Mouse (Mus musculus) heart, embryonic 13.5 days (tissue): Measurements from ENCODE around the gene Tob1. TPM values are rescaled to one million over a fixed set of nuclear protein-coding genes. Genes with fewer than 3 reads are reported as not detected.
A peak's percentile ranks its signal among the peaks of the same experiment; 100 is the strongest.

ENCODE experiments used
- ATAC-seq: fragments of 200-750 bp; cut with Nextera tagmentation; 2 replicates; pipeline ENCODE4 v1.8.0; 2017; ENCODE audit warnings: moderate TSS enrichment; ENCODE audit not compliant: insufficient number of reproducible peaks, low FRiP score, low TSS enrichment; ENCODE audit errors: extremely low read depth
- H3K27ac ChIP-seq: fragments of 300-500 bp; sonication (generic); replicated peaks from 2 replicates; pipeline ENCODE4 v1.5.1; 2015; ENCODE audit warnings: moderate library complexity, mild to moderate bottlenecking, inconsistent platforms
- H3K27me3 ChIP-seq: fragments of 300-500 bp; sonication (generic); replicated peaks from 2 replicates; pipeline ENCODE4 v1.6.1; 2015; ENCODE audit warnings: mild to moderate bottlenecking, inconsistent platforms
- H3K36me3 ChIP-seq: fragments of 300-500 bp; sonication (generic); 2 replicates; pipeline ENCODE4 v1.6.1; 2015; ENCODE audit warnings: mild to moderate bottlenecking, inconsistent platforms
- H3K4me1 ChIP-seq: fragments of 300-500 bp; sonication (generic); 2 replicates; pipeline ENCODE4 v1.6.1; 2015; ENCODE audit warnings: inconsistent platforms
- H3K4me2 ChIP-seq: fragments of 300-500 bp; sonication (generic); 2 replicates; pipeline ENCODE4 v1.6.1; 2015; ENCODE audit warnings: inconsistent platforms, mild to moderate bottlenecking, moderate library complexity
- H3K4me3 ChIP-seq: fragments of 300-500 bp; sonication (generic); 2 replicates; pipeline ENCODE4 v1.5.1; 2015; ENCODE audit warnings: moderate library complexity, mild to moderate bottlenecking, inconsistent platforms
- H3K9ac ChIP-seq: fragments of 300-500 bp; sonication (generic); 2 replicates; pipeline ENCODE4 v1.6.1; 2015; ENCODE audit warnings: inconsistent platforms, mild to moderate bottlenecking, moderate library complexity
- H3K9me3 ChIP-seq: fragments of 300-500 bp; sonication (generic); 2 replicates; pipeline ENCODE4 v1.6.1; 2016; ENCODE audit warnings: inconsistent platforms
- WGBS: fragments of 180-500 bp; shearing (Covaris S2); methylation state at CpG from one replicate; pipeline ENCODE4 v1.1.7; 2015; ENCODE audit warnings: mixed read lengths; 5-methylcytosine and 5-hydroxymethylcytosine counted together
- polyA plus RNA-seq: library from polyadenylated mRNA; unstranded; fragments of >200 nt; fragmentation: Nextera tagmentation; extraction: Ambion mirVana; gene quantifications from 2 replicates; pipeline ENCODE4 v1.2.1, GENCODE M21; 2015

The Tob1 gene
- polyA plus RNA-seq, 1 experiment from 2014 or later: 26.1 TPM

GRCm38 (mm10) chr11:94233405-94233804, 22.2 kb downstream of the Tob1 start:
- WGBS: 64% methylated on average over 6 of the region's 6 CpGs
- Histone ChIP-seq H3K27me3 (no peaks in the 10 kb centered on the region), H3K4me3 (no peak overlapping the region), H3K4me1 (peaks cover 51% of the 10 kb centered on the region), H3K27ac (peak overlapping the region; percentile 16; the same call in 1 of the 2 replicates), H3K9me3 (no peaks in the 10 kb centered on the region), H3K9ac (no peak overlapping the region), H3K4me2 (no peak overlapping the region), H3K36me3 (no peaks in the 10 kb centered on the region)
- no peak for ATAC-seq

DNA sequence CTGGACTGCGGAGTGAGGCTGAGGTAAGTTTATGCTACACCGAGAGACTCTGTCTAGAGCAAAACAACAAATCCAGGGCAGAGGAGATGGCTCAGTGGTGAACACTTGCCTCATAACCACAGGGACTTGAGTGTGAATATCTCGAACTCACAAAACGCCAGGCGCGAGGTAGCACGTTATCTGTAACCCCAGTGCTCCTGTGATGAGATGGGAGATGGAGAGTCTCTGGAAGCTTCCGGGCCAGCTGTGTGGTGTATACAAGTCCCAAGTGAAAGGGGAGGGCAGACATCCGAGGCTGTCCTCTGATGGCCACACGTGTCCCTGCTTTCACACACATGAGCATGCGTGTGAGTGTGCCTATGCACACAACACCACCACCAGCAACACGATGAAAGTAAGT, 23.1 kb downstream of the Tob1 start:
- Histone ChIP-seq H3K36me3 (no peaks in the 10 kb centered on the region), H3K4me3 (no peak overlapping the region), H3K27me3 (no peaks in the 10 kb centered on the region), H3K9ac (0 out of 2 replicates have a peak overlapping the region, but pooled peaks have one; percentile 14), H3K4me2 (no peak overlapping the region), H3K4me1 (peaks cover 41% of the 10 kb centered on the region), H3K27ac (no peak overlapping the region), H3K9me3 (no peaks in the 10 kb centered on the region)
- 78% methylated on average over 12 of the region's 12 CpGs for WGBS
- no peak for ATAC-seq

DNA sequence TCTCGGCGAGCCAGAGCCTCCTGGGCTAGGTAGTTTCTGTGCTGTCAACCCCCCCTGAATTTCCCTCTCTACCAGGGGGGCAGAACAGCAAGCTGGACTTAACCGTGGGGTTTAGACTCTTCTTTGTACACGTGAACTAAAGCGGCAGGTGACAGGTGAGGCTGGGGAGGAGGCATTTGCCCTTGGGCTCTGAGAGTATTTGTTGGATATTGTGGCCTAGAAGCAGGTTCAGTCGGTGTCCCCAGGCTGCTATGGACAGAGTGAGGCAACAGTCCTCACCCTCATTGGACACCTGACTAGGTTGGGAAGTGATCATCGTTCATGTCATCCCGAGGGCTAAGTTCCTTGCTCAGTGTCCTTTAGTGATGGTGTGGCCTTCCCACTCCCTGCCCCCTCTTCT, 23.6 kb downstream of the Tob1 start:
- Histone ChIP-seq H3K9ac (0 out of 2 replicates have a peak overlapping the region, but pooled peaks have one; percentile 14), H3K4me3 (no peak overlapping the region), H3K4me1 (peaks cover 37% of the 10 kb centered on the region), H3K36me3 (no peaks in the 10 kb centered on the region), H3K27me3 (no peaks in the 10 kb centered on the region), H3K4me2 (no peak overlapping the region), H3K27ac (no peak overlapping the region), H3K9me3 (no peaks in the 10 kb centered on the region)
- ATAC-seq: no peak
- whole genome bisulfite sequencing: 88% methylated on average over 8 of the region's 8 CpGs

DNA sequence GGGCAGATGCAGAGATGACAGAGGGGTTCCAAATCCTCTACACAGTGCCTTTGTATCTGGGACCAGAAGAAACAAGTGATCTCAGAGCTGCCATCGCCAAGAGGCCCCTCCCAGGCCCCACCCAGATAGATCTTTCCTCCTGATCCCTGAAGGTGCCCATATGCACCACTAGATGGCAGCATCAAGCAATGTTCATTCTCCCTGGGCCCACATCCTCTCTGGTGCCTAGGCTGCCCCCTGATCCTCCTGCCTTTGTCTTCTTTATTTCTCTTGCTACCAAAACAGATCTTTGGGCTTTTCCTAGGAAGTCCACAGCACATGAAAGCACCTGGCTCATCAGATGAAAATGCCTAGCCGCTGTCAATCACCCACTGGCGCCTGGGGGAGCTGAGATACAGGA, 24.8 kb downstream of the Tob1 start:
- H3K9ac ChIP-seq: no peak overlapping the region
- H3K4me3 ChIP-seq: no peak overlapping the region
- H3K27ac ChIP-seq: no peak overlapping the region; the same call in 1 of the 2 replicates
- no peaks in the 10 kb centered on the region; the same call in 1 of the 2 replicates for H3K27me3 ChIP-seq
- H3K4me2 ChIP-seq: peak overlapping the region; percentile 38
- no peaks in the 10 kb centered on the region for H3K36me3 ChIP-seq
- ATAC-seq: no peak
- peaks cover 27% of the 10 kb centered on the region for H3K4me1 ChIP-seq
- no peaks in the 10 kb centered on the region for H3K9me3 ChIP-seq
- WGBS: 20% methylated on average over 3 of the region's 3 CpGs

DNA sequence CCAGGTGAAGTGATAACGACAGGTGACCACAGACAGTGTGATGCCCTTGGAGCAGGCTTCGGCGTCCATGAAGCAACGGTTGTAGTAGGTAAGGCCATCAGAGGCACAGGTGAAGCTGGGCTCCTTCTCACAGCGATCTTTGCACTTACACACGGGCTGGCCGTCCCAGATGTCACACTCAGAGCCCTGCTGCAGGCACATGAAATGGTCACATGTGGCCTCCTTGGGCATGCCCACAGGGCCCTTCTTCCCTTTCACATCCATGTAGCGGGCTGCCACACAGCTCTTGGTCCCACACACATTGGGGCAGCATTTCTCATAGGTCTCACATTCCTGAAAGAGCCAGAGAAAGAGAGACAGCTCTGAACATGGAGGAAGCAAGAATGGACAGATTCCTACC, 27.5 kb downstream of the Tob1 start:
- H3K9ac ChIP-seq: no peak overlapping the region
- H3K9me3 ChIP-seq: no peaks in the 10 kb centered on the region
- no peaks in the 10 kb centered on the region for H3K36me3 ChIP-seq
- no peak for ATAC-seq
- no peak overlapping the region for H3K4me2 ChIP-seq
- H3K27ac ChIP-seq: no peak overlapping the region
- H3K4me3 ChIP-seq: no peak overlapping the region
- H3K27me3 ChIP-seq: peaks cover 11% of the 10 kb centered on the region
- WGBS: 89% methylated on average over 8 of the region's 8 CpGs
- peaks cover 24% of the 10 kb centered on the region for H3K4me1 ChIP-seq

GRCm38 (mm10) chr11:94239706-94240105, 28.5 kb downstream of the Tob1 start:
- 35% methylated on average over 9 of the region's 9 CpGs for WGBS

GRCm38 (mm10) chr11:94242760-94243421, 31.6 kb downstream of the Tob1 start:
- ATAC-seq: no peak
- peak overlapping the region; percentile 49 for H3K4me3 ChIP-seq
- H3K27me3 ChIP-seq: peaks cover 14% of the 10 kb centered on the region
- peaks cover 39% of the 10 kb centered on the region for H3K4me1 ChIP-seq
- no peaks in the 10 kb centered on the region for H3K9me3 ChIP-seq
- no peaks in the 10 kb centered on the region for H3K36me3 ChIP-seq
- peak overlapping the region; percentile 55 for H3K27ac ChIP-seq
- WGBS: 2% methylated on average over 29 of the region's 29 CpGs
- H3K9ac ChIP-seq: peak overlapping the region; percentile 81
- peak overlapping the region; percentile 79 for H3K4me2 ChIP-seq

More at GRCm38 (mm10) chr11:94239706-94240105, 28.5 kb downstream of the Tob1 start:
- H3K4me2 ChIP-seq: no peak overlapping the region
- no peak overlapping the region for H3K9ac ChIP-seq
- peaks cover 22% of the 10 kb centered on the region for H3K4me1 ChIP-seq
- H3K27me3 ChIP-seq: peaks cover 11% of the 10 kb centered on the region
- H3K4me3 ChIP-seq: no peak overlapping the region
- H3K27ac ChIP-seq: no peak overlapping the region
- no peak for ATAC-seq
- no peaks in the 10 kb centered on the region for H3K9me3 ChIP-seq
- H3K36me3 ChIP-seq: no peaks in the 10 kb centered on the region

DNA sequence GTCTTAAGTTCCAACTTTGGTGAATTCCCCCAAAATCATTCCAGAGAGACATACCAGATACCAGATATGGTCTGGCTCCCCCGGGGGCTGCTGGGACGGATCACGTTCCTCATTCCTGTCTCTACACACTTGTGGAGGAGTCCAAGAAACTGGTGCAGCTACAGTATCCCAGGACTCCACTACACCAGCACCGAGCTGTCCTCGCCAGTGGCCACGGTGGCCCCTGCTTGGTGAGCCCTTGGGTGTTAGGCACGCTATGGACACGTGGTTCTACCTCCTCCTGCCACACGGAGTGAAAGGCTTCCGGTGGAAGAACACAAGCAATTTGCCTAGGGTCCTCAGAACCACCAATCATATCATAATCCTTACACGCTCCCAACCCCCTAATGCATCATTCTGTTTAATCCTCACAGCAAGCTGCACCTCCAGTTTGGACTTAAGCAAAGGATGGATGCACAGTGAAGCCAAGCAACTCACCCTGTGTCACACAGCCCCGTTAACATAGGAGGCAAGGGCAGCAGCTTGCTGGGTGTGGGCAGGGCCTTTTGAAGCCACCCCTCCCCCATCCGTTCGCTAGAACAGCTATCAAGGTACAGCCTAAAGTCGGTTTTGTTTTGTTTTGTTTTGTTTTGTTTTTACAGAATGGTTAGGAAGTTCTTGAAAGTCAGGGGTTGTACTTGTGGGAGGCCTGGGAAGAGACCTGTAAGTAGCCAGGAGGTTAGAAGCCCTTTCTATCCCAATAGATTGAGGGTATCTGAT, 32.3 kb downstream of the Tob1 start:
- H3K4me2 ChIP-seq: peak overlapping the region; percentile 79
- no peak for ATAC-seq
- peaks cover 39% of the 10 kb centered on the region for H3K4me1 ChIP-seq
- H3K4me3 ChIP-seq: peak overlapping the region; percentile 49
- peak overlapping the region; percentile 55; the same call in 1 of the 2 replicates for H3K27ac ChIP-seq
- WGBS: 28% methylated on average over 15 of the region's 15 CpGs
- peaks cover 14% of the 10 kb centered on the region for H3K27me3 ChIP-seq
- H3K9ac ChIP-seq: peak overlapping the region; percentile 81
- no peaks in the 10 kb centered on the region for H3K36me3 ChIP-seq
- H3K9me3 ChIP-seq: no peaks in the 10 kb centered on the region

DNA sequence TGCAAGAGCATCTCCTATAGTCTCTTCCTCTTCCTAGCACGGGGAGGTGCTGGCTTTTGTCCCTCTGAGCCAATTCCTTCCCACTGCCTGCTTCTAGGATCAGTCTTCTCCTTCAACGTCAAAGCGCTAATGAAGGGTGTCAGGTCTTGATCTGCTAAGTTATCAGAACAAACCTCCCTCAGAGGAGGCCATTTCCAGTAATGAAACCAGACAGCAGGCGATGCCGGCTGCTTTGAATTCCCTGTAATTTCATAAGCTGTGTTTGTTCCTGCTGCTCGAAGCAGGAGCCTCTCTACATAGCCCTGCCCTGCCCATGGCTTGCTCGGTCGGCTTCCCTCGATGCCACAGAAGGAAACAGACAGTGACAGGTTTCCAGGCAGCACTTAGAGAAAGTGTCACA, 33.1 kb downstream of the Tob1 start:
- WGBS: 58% methylated on average over 9 of the region's 9 CpGs
- Histone ChIP-seq H3K4me1 (peaks cover 39% of the 10 kb centered on the region), H3K4me3 (no peak overlapping the region), H3K9ac (no peak overlapping the region), H3K36me3 (no peaks in the 10 kb centered on the region), H3K4me2 (no peak overlapping the region), H3K27me3 (peaks cover 14% of the 10 kb centered on the region), H3K27ac (no peak overlapping the region), H3K9me3 (no peaks in the 10 kb centered on the region)
- ATAC-seq: no peak

DNA sequence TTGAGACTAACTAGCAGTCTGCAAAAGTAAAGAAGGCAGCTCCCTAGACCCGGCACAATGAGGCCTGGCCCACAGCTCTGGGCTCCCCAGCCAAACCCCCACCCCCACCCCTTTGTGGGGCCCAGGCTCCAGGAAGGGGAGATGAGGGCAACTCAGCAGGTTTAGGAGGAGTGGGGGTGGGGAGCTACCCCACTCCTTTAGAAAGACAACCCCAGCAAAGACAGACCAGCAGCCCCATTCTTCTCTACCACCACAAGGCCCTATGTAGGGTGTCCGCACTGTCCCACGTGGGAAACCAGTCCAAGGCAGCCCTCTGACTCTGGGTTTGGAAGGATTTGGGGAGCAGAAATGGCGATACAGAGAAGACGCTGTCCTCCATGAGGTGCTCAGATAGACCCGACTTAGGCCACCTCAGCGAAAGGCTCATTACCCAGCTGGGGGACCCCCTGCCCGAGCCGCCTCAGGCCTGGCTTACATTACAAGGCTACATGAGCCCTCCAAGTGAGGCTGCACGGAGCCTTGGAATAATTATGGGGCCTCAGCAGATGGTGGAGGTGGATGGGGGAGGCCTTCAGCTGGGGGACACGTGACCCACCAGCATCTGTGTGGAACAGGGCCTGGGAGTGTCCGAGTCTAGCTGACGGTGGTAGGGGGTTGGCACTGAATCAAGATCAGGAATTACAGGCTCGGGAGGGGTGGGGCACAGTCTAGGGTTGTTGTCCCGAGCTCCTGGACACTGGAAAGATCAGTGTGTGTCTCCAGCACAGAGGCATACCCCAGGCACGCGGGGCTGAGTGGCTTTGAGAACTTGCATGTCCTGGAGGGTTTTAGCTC, 34.9 kb downstream of the Tob1 start, which contains the start of gene Wfikkn2:
Gene Wfikkn2, minus strand, starts transcription at position 51 of the 834 bp plus-strand sequence.
- Histone ChIP-seq H3K9me3 (no peaks in the 10 kb centered on the region), H3K4me1 (peaks cover 35% of the 10 kb centered on the region), H3K9ac (peak within 1 kb of the TSS; percentile 44; the same call in 1 of the 2 replicates), H3K4me2 (no peak within 1 kb of the TSS), H3K27ac (peak within 1 kb of the TSS; percentile 50), H3K36me3 (no peaks in the 10 kb centered on the region), H3K27me3 (peaks cover 14% of the 10 kb centered on the region), H3K4me3 (no peak within 1 kb of the TSS)
- no peak for ATAC-seq
- 61% methylated on average over 17 of the region's 17 CpGs for WGBS

DNA sequence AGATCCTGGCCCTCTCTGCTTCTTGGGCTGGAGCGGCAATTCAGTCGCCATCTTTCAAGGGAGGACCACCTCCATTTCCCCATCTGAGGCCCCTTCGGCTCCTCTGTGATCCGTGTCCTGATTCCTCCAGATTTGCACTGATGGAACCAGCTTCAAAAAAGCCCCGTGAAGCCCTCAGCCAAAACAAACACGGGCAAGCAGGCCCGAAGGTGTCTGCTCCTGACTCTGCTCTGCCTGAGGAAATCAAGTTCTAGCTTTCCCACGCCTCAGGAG, 35.5 kb downstream of the Tob1 start:
- H3K4me2 ChIP-seq: no peak overlapping the region
- H3K4me3 ChIP-seq: no peak overlapping the region
- peaks cover 10% of the 10 kb centered on the region for H3K27me3 ChIP-seq
- no peak for ATAC-seq
- H3K36me3 ChIP-seq: no peaks in the 10 kb centered on the region
- peak overlapping the region; percentile 50 for H3K27ac ChIP-seq
- peak overlapping the region; percentile 44; the same call in 1 of the 2 replicates for H3K9ac ChIP-seq
- no peaks in the 10 kb centered on the region for H3K9me3 ChIP-seq
- WGBS: 54% methylated on average over 8 of the region's 8 CpGs
- peaks cover 35% of the 10 kb centered on the region for H3K4me1 ChIP-seq
